Mouse (Mus musculus) G1E (cell line): ENCODE measurements at regions not wholly inside any gene's neighbourhood (a gene's known extent, or its start where the extent isn't known, plus 50 kb on each side); places are given as distances from the start of the nearest gene placed in this dataset.

Source experiments
- CTCF ChIP-seq: IDR thresholded peaks from 2 replicates; pipeline ENCODE4 v1.5.1; 2012; ENCODE audit warnings: low read depth, low read length, inconsistent platforms, mixed read lengths
- GATA1 ChIP-seq: IDR thresholded peaks from 2 replicates; pipeline ENCODE4 v1.6.1; 2012; ENCODE audit warnings: borderline replicate concordance, low read length, inconsistent platforms, mixed read lengths
- GATA2 ChIP-seq: IDR thresholded peaks from 2 replicates; pipeline ENCODE4 v1.6.1; 2012; ENCODE audit warnings: low read depth, low read length, inconsistent platforms, borderline replicate concordance
- POLR2AphosphoS5 ChIP-seq: IDR thresholded peaks from 2 replicates; pipeline ENCODE4 v1.6.1; 2012; ENCODE audit warnings: low read depth, low read length, inconsistent platforms; ENCODE audit not compliant: insufficient replicate concordance
- TAL1 ChIP-seq: conservative IDR thresholded peaks from 2 replicates; pipeline ENCODE4 v1.6.1; 2012; ENCODE audit warnings: low read depth, low read length, inconsistent platforms, mixed read lengths

GRCm38 (mm10) chr2:173379736-173380135, 103.4 kb upstream of the Pmepa1 start:
- no peak for TF ChIP-seq GATA2
- TF ChIP-seq TAL1 = no peak
- no peak for TF ChIP-seq CTCF
- TF ChIP-seq GATA1 = no peak
- no peak for TF ChIP-seq POLR2AphosphoS5
